Mouse (Mus musculus): ENCODE measurements around the gene Wwp2. TPM values are rescaled to one million over a fixed set of nuclear protein-coding genes. Genes with fewer than 3 reads are reported as not detected.

Gene Wwp2
- polyA plus RNA-seq, 1 experiment, result 62.7 TPM

GRCm38 (mm10) chr8:107578132-107578531, 142.0 kb downstream of the Wwp2 start:
- 77% methylated on average over 8 of the region's 8 CpGs for WGBS
- no peak for DNase-seq
- H3K4me1 ChIP-seq (ENCODE audit: control insufficient read depth, insufficient read depth, low read length), result peaks cover 7% of the 10 kb centered on the region
- H3K4me3 ChIP-seq (replicated peaks; ENCODE audit: extremely low read depth, low read depth, low read length), result no peak overlapping the region
- TF ChIP-seq CTCF (IDR thresholded peaks at IDR 0.05; ENCODE audit: insufficient read depth, low read length), result no peak
- no peak for TF ChIP-seq POLR2A (IDR thresholded peaks at IDR 0.05; ENCODE audit: borderline replicate concordance, extremely low read depth, low read depth, low read length)

- WGBS, result 78% methylated on average over 8 of the region's 8 CpGs
- no peak for DNase-seq
- H3K4me3 ChIP-seq (replicated peaks; ENCODE audit: extremely low read depth, low read depth, low read length), result no peak overlapping the region
- no peak for TF ChIP-seq POLR2A (IDR thresholded peaks at IDR 0.05; ENCODE audit: borderline replicate concordance, extremely low read depth, low read depth, low read length)
- no peak for TF ChIP-seq CTCF (IDR thresholded peaks at IDR 0.05; ENCODE audit: insufficient read depth, low read length)
- peaks cover 7% of the 10 kb centered on the region for H3K4me1 ChIP-seq (ENCODE audit: control insufficient read depth, insufficient read depth, low read length)
These were observed 142.4 kb downstream of the Wwp2 start for GRCm38 (mm10) chr8:107578541-107578940.

- Histone ChIP-seq H3K4me3 (replicated peaks; ENCODE audit: extremely low read depth, low read depth, low read length) (no peak overlapping the region), H3K4me1 (ENCODE audit: control insufficient read depth, insufficient read depth, low read length) (peaks cover 7% of the 10 kb centered on the region)
- WGBS, result 91% methylated on average over 13 of the region's 13 CpGs
- no peak for DNase-seq
- no peak for TF ChIP-seq POLR2A (IDR thresholded peaks at IDR 0.05; ENCODE audit: borderline replicate concordance, extremely low read depth, low read depth, low read length)
- no peak for TF ChIP-seq CTCF (IDR thresholded peaks at IDR 0.05; ENCODE audit: insufficient read depth, low read length)
These were observed 144.7 kb downstream of the Wwp2 start for GRCm38 (mm10) chr8:107580879-107581278.

- DNase-seq, result no peak
- Histone ChIP-seq H3K4me1 (ENCODE audit: control insufficient read depth, insufficient read depth, low read length) (peaks cover 4% of the 10 kb centered on the region), H3K4me3 (replicated peaks; ENCODE audit: extremely low read depth, low read depth, low read length) (no peak overlapping the region)
- WGBS, result 91% methylated on average over 4 of the region's 4 CpGs
- TF ChIP-seq CTCF (IDR thresholded peaks at IDR 0.05; ENCODE audit: insufficient read depth, low read length) (no peak), POLR2A (IDR thresholded peaks at IDR 0.05; ENCODE audit: borderline replicate concordance, extremely low read depth, low read depth, low read length) (no peak)
These were observed 145.4 kb downstream of the Wwp2 start for GRCm38 (mm10) chr8:107581536-107581935.

- 91% methylated on average over 11 of the region's 11 CpGs for WGBS
- no peak for TF ChIP-seq CTCF (IDR thresholded peaks at IDR 0.05; ENCODE audit: insufficient read depth, low read length)
- Histone ChIP-seq H3K4me1 (ENCODE audit: control insufficient read depth, insufficient read depth, low read length) (no peaks in the 10 kb centered on the region), H3K4me3 (replicated peaks; ENCODE audit: extremely low read depth, low read depth, low read length) (no peak overlapping the region)
- DNase-seq, result no peak
These were observed 146.0 kb downstream of the Wwp2 start for GRCm38 (mm10) chr8:107582136-107582535.

- Histone ChIP-seq H3K4me1 (ENCODE audit: control insufficient read depth, insufficient read depth, low read length) (no peaks in the 10 kb centered on the region), H3K4me3 (replicated peaks; ENCODE audit: extremely low read depth, low read depth, low read length) (peak overlapping the region; percentile 92)
- WGBS, result under 1% methylated on average over 17 of the region's 17 CpGs
- DNase-seq, result no peak
- TF ChIP-seq POLR2A (IDR thresholded peaks at IDR 0.05; ENCODE audit: borderline replicate concordance, extremely low read depth, low read depth, low read length), result no peak
- no peak for TF ChIP-seq CTCF (IDR thresholded peaks at IDR 0.05; ENCODE audit: insufficient read depth, low read length)
These were observed 151.3 kb downstream of the Wwp2 start for GRCm38 (mm10) chr8:107587429-107587994.

- peak; percentile 93 for DNase-seq
- no peak for TF ChIP-seq CTCF (IDR thresholded peaks at IDR 0.05; ENCODE audit: insufficient read depth, low read length)
- TF ChIP-seq POLR2A (IDR thresholded peaks at IDR 0.05; ENCODE audit: borderline replicate concordance, extremely low read depth, low read depth, low read length), result peak; percentile 86; the same call in 1 of the 2 replicates
- 1% methylated on average over 65 of the region's 65 CpGs for WGBS
- peak within 1 kb of the TSS; percentile 92 for H3K4me3 ChIP-seq (replicated peaks; ENCODE audit: extremely low read depth, low read depth, low read length)
- H3K4me1 ChIP-seq (ENCODE audit: control insufficient read depth, insufficient read depth, low read length), result no peaks in the 10 kb centered on the region
These were observed 152.0 kb downstream of the Wwp2 start, which contains the start of gene Psmd7 for GRCm38 (mm10) chr8:107587995-107588780. Gene Psmd7, minus strand, starts transcription at chr8:107588464.

GRCm38 (mm10) chr8:107593967-107594729, 158.0 kb downstream of the Wwp2 start:
- 53% methylated on average over 6 of the region's 6 CpGs for WGBS
- no peak for TF ChIP-seq POLR2A (IDR thresholded peaks at IDR 0.05; ENCODE audit: borderline replicate concordance, extremely low read depth, low read depth, low read length)
- TF ChIP-seq CTCF (IDR thresholded peaks at IDR 0.05; ENCODE audit: insufficient read depth, low read length), result no peak
- no peak for DNase-seq
- Histone ChIP-seq H3K4me1 (ENCODE audit: control insufficient read depth, insufficient read depth, low read length) (no peaks in the 10 kb centered on the region), H3K4me3 (replicated peaks; ENCODE audit: extremely low read depth, low read depth, low read length) (no peak overlapping the region)

- DNase-seq, result no peak
- H3K4me1 ChIP-seq (ENCODE audit: control insufficient read depth, insufficient read depth, low read length), result no peaks in the 10 kb centered on the region
- 82% methylated on average over 6 of the region's 6 CpGs for WGBS
- H3K4me3 ChIP-seq (replicated peaks; ENCODE audit: extremely low read depth, low read depth, low read length), result no peak overlapping the region
- TF ChIP-seq POLR2A (IDR thresholded peaks at IDR 0.05; ENCODE audit: borderline replicate concordance, extremely low read depth, low read depth, low read length) (no peak), CTCF (IDR thresholded peaks at IDR 0.05; ENCODE audit: insufficient read depth, low read length) (no peak)
These were observed 158.7 kb downstream of the Wwp2 start for GRCm38 (mm10) chr8:107594817-107595216.

All from lung, adult 2 months (tissue).